ENCODE assay signal across 8 mouse cellular contexts in genomic region chr2:3285181-3285530, GRCm38 (mm10). TPM values are rescaled to one million over a fixed set of nuclear protein-coding genes. Genes with fewer than 3 reads are reported as not detected.
DNase-seq lines count a peak whose midpoint lies in the region; ATAC-seq and TF ChIP-seq lines count a peak whose summit lies in the region.

No protein-coding gene starts in this region.

- peak; percentile 11 for DNase-seq in embryo, embryonic 10 days (ENCODE audit: low spot score)
- DNase-seq in embryo, embryonic 10.5 days (ENCODE audit: low spot score): no peak
- peak; percentile 12 for DNase-seq in hindlimb bud, embryonic 11.5 days (ENCODE audit: extremely low spot score, low read depth, low spot score)
- no peak for DNase-seq in frontal cortex, postnatal 14 days (ENCODE audit: low spot score in 2 of 2)
- no peak for DNase-seq in ovary, adult 18-20 months (ENCODE audit: low spot score)

- TF ChIP-seq CTCF in E14TG2a.4 (conservative IDR thresholded peaks at IDR 0.05; ENCODE audit: low read length): no peak

- no peak for ATAC-seq in embryonic facial prominence, embryonic 12.5 days (ENCODE audit: insufficient number of reproducible peaks, insufficient read depth, low FRiP score, low TSS enrichment)
- no peak for ATAC-seq in midbrain, embryonic 12.5 days (ENCODE audit: low FRiP score, low read depth)

- peak overlapping the region; percentile 85 for H3K27ac ChIP-seq in embryonic facial prominence, embryonic 12.5 days
- peak overlapping the region; percentile 91; the same call in 1 of the 2 replicates for H3K27ac ChIP-seq in midbrain, embryonic 12.5 days (replicated peaks)

- no peaks in the 10 kb centered on the region for H3K9me3 ChIP-seq in E14TG2a.4 (ENCODE audit: low read length)
- H3K9me3 ChIP-seq in embryonic facial prominence, embryonic 12.5 days: no peaks in the 10 kb centered on the region
- no peaks in the 10 kb centered on the region for H3K9me3 ChIP-seq in midbrain, embryonic 12.5 days

- H3K36me3 ChIP-seq in E14TG2a.4 (ENCODE audit: insufficient read depth, low read length): 0 out of 2 replicates have a peak, but pooled peaks cover 3% of the 10 kb centered on the region
- H3K36me3 ChIP-seq in embryonic facial prominence, embryonic 12.5 days: no peaks in the 10 kb centered on the region
- no peaks in the 10 kb centered on the region for H3K36me3 ChIP-seq in midbrain, embryonic 12.5 days

- peak overlapping the region; percentile 74 for H3K9ac ChIP-seq in embryonic facial prominence, embryonic 12.5 days
- peak overlapping the region; percentile 77 for H3K9ac ChIP-seq in midbrain, embryonic 12.5 days (replicated peaks)

- H3K4me1 ChIP-seq in E14TG2a.4 (replicated peaks; ENCODE audit: low read depth, low read length): peaks cover 25% of the 10 kb centered on the region
- H3K4me1 ChIP-seq in embryonic facial prominence, embryonic 12.5 days: peaks cover 11% of the 10 kb centered on the region
- peaks cover 15% of the 10 kb centered on the region for H3K4me1 ChIP-seq in midbrain, embryonic 12.5 days

- 2% methylated on average over 6 of the region's 6 CpGs for WGBS in embryonic facial prominence, embryonic 12.5 days
- under 1% methylated on average over 6 of the region's 6 CpGs for WGBS in midbrain, embryonic 12.5 days

- H3K4me3 ChIP-seq in E14TG2a.4 (replicated peaks; ENCODE audit: low read length): peak overlapping the region; percentile 98
- peak overlapping the region; percentile 79 for H3K4me3 ChIP-seq in embryonic facial prominence, embryonic 12.5 days
- H3K4me3 ChIP-seq in midbrain, embryonic 12.5 days: peak overlapping the region; percentile 70

- peak overlapping the region; percentile 74 for H3K4me2 ChIP-seq in embryonic facial prominence, embryonic 12.5 days (replicated peaks)
- peak overlapping the region; percentile 84 for H3K4me2 ChIP-seq in midbrain, embryonic 12.5 days (replicated peaks)

- no peaks in the 10 kb centered on the region for H3K27me3 ChIP-seq in E14TG2a.4 (ENCODE audit: insufficient read depth, low read length)
- no peaks in the 10 kb centered on the region for H3K27me3 ChIP-seq in embryonic facial prominence, embryonic 12.5 days
- no peaks in the 10 kb centered on the region for H3K27me3 ChIP-seq in midbrain, embryonic 12.5 days

RNA-seq across cellular contexts. Expression of gene Nmt2, which starts 1.1 kb away (rescaled TPM):
- 44.0 and 45.1 TPM in 2 replicates for polyA plus RNA-seq in embryonic facial prominence, embryonic 12.5 days (2016; fragmentation: Nextera tagmentation; extraction: Ambion mirVana)
- polyA plus RNA-seq in midbrain, embryonic 12.5 days (2016; fragmentation: Nextera tagmentation; extraction: Ambion mirVana): 67.1 and 69.2 TPM in 2 replicates

RNA-seq across cellular contexts. Expression of gene Rpp38, which starts 47.3 kb away (rescaled TPM):
- polyA plus RNA-seq in embryonic facial prominence, embryonic 12.5 days (2016; fragmentation: Nextera tagmentation; extraction: Ambion mirVana): 17.9 and 19.4 TPM in 2 replicates
- 15.8 and 16.1 TPM in 2 replicates for polyA plus RNA-seq in midbrain, embryonic 12.5 days (2016; fragmentation: Nextera tagmentation; extraction: Ambion mirVana)

RNA-seq across cellular contexts. Expression of gene Acbd7, which starts 50.8 kb away (rescaled TPM):
- polyA plus RNA-seq in embryonic facial prominence, embryonic 12.5 days (2016; fragmentation: Nextera tagmentation; extraction: Ambion mirVana): 0.79 and 1.7 TPM in 2 replicates
- polyA plus RNA-seq in midbrain, embryonic 12.5 days (2016; fragmentation: Nextera tagmentation; extraction: Ambion mirVana): not detected in 2 replicates

Comparison
In these comparisons a context has a peak if more than half of its experiments do, and no peak if none do; other contexts are left out.
1. DNase-seq: peak in embryo, embryonic 10 days (single experiment) and hindlimb bud, embryonic 11.5 days (single experiment); none in embryo, embryonic 10.5 days (single experiment), frontal cortex, postnatal 14 days (0 of 2) and ovary, adult 18-20 months (single experiment).
2. Peak in every context shown above with its lines, with median percentiles within 50 percentile points of each other: H3K4me3 ChIP-seq.